ENCODE assay signal across 14 mouse cellular contexts in the genomic region with DNA sequence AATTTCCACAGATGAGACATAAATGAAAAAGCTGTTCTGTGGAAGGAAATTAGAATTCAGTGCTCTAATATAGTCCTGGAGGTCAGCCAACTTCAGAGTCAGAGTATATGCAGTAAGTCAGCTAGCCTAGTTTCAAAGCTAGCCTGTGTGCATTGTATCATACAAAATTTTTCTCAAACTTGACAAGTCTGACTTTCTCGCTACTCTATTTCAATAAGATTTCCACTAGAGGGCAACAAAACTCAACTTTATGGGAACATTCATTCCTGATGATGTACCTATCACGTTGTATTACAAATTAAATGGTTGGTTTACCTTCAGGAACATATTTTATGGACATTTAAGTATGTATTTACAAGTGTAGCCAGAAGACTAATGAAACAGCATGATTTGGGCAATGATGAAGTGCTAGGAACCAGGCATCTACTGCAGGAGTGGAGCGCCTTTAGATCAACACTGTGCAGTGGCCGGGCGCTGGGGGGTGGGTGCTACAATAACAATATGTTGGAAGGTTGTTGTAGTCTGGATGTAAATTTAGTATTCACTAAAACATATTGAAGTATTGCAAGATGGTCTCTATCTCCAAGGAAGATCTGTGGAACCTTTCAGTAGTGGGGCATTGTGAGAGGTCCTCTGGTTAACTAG. TPM values are rescaled to one million over a fixed set of nuclear protein-coding genes. Genes with fewer than 3 reads are reported as not detected.
DNase-seq lines count a peak whose midpoint lies in the region; ATAC-seq and TF ChIP-seq lines count a peak whose summit lies in the region.
"Had no signal": no experiment of that assay in that cellular context is flagged by ENCODE, and none has a peak within 500 bp of the region (broad histone marks: within the 10 kb centered on the region; RNA-seq: fewer than 3 reads in every experiment).

No protein-coding gene starts in this region.

- no peaks in the 10 kb centered on the region for H3K4me1 ChIP-seq in midbrain, embryonic 11.5 days (ENCODE audit: control insufficient read depth, insufficient read depth, low read length)
- no peaks in the 10 kb centered on the region for H3K4me1 ChIP-seq in midbrain, embryonic 10.5 days
- no peaks in the 10 kb centered on the region for H3K4me1 ChIP-seq in forebrain, embryonic 15.5 days
- H3K4me1 ChIP-seq in heart, embryonic 10.5 days, result no peaks in the 10 kb centered on the region
- H3K4me1 ChIP-seq: embryonic facial prominence, embryonic 15.5 days; stomach, embryonic 15.5 days had no signal

- ATAC-seq in midbrain, embryonic 11.5 days (ENCODE audit: low FRiP score), result 0 out of 2 replicates have a peak, but pooled peaks have one; percentile 16
- ATAC-seq in forebrain, embryonic 15.5 days (replicated peaks), result peak; percentile 55; the same call in 1 of the 2 replicates
- no peak for ATAC-seq in granulocyte monocyte progenitor cell, adult 5-6 weeks (replicated peaks; ENCODE audit: poor library complexity, severe bottlenecking)
- ATAC-seq: CD4-positive, CD25-positive, alpha-beta regulatory T cell, adult 4 months had no signal

- H3K36me3 ChIP-seq in midbrain, embryonic 11.5 days (ENCODE audit: control insufficient read depth, insufficient read depth, low read length), result no peaks in the 10 kb centered on the region
- H3K36me3 ChIP-seq in midbrain, embryonic 10.5 days, result no peaks in the 10 kb centered on the region
- H3K36me3 ChIP-seq in forebrain, embryonic 15.5 days, result no peaks in the 10 kb centered on the region
- no peaks in the 10 kb centered on the region for H3K36me3 ChIP-seq in heart, embryonic 10.5 days
- H3K36me3 ChIP-seq: embryonic facial prominence, embryonic 15.5 days; stomach, embryonic 15.5 days had no signal

- no peak overlapping the region for H3K4me2 ChIP-seq in midbrain, embryonic 11.5 days
- no peak overlapping the region for H3K4me2 ChIP-seq in forebrain, embryonic 15.5 days (replicated peaks)
- H3K4me2 ChIP-seq: embryonic facial prominence, embryonic 15.5 days; stomach, embryonic 15.5 days had no signal

- peak; percentile 26; the same call in 1 of the 2 replicates for TF ChIP-seq CTCF in gastrocnemius, adult 2 months (IDR thresholded peaks at IDR 0.05)

- WGBS in midbrain, embryonic 11.5 days, result 66% methylated on average over 5 of the region's 5 CpGs
- WGBS in midbrain, embryonic 10.5 days, result 67% methylated on average over 5 of the region's 5 CpGs
- WGBS in forebrain, embryonic 15.5 days, result 61% methylated on average over 5 of the region's 5 CpGs
- 70% methylated on average over 5 of the region's 5 CpGs for WGBS in heart, embryonic 10.5 days

- H3K27me3 ChIP-seq in midbrain, embryonic 11.5 days (ENCODE audit: control insufficient read depth, insufficient read depth, low read length), result no peaks in the 10 kb centered on the region
- no peaks in the 10 kb centered on the region for H3K27me3 ChIP-seq in midbrain, embryonic 10.5 days (ENCODE audit: low read depth, poor library complexity, severe bottlenecking)
- H3K27me3 ChIP-seq in forebrain, embryonic 15.5 days, result no peaks in the 10 kb centered on the region
- no peaks in the 10 kb centered on the region for H3K27me3 ChIP-seq in heart, embryonic 10.5 days (ENCODE audit: insufficient read depth, poor library complexity, severe bottlenecking)
- H3K27me3 ChIP-seq: embryonic facial prominence, embryonic 15.5 days; stomach, embryonic 15.5 days had no signal

- H3K9me3 ChIP-seq in midbrain, embryonic 11.5 days (ENCODE audit: control insufficient read depth, low read length), result no peaks in the 10 kb centered on the region
- no peaks in the 10 kb centered on the region for H3K9me3 ChIP-seq in midbrain, embryonic 10.5 days (replicated peaks)
- H3K9me3 ChIP-seq in forebrain, embryonic 15.5 days, result no peaks in the 10 kb centered on the region
- no peaks in the 10 kb centered on the region for H3K9me3 ChIP-seq in heart, embryonic 10.5 days
- H3K9me3 ChIP-seq: embryonic facial prominence, embryonic 15.5 days; stomach, embryonic 15.5 days had no signal

- H3K27ac ChIP-seq in gastrocnemius, adult 2 months, result no peak overlapping the region
- H3K27ac ChIP-seq in midbrain, embryonic 11.5 days (ENCODE audit: low read depth, low read length), result no peak overlapping the region
- no peak overlapping the region for H3K27ac ChIP-seq in midbrain, embryonic 10.5 days (replicated peaks)
- H3K27ac ChIP-seq in forebrain, embryonic 15.5 days (replicated peaks), result no peak overlapping the region
- no peak overlapping the region for H3K27ac ChIP-seq in heart, embryonic 10.5 days
- H3K27ac ChIP-seq: embryonic facial prominence, embryonic 15.5 days; stomach, embryonic 15.5 days had no signal

- H3K4me3 ChIP-seq in gastrocnemius, adult 2 months, result no peak overlapping the region
- H3K4me3 ChIP-seq in midbrain, embryonic 11.5 days (ENCODE audit: low read depth, low read length), result no peak overlapping the region
- no peak overlapping the region for H3K4me3 ChIP-seq in midbrain, embryonic 10.5 days
- H3K4me3 ChIP-seq in forebrain, embryonic 15.5 days, result no peak overlapping the region
- H3K4me3 ChIP-seq in heart, embryonic 10.5 days, result no peak overlapping the region
- H3K4me3 ChIP-seq: embryonic facial prominence, embryonic 15.5 days; stomach, embryonic 15.5 days had no signal

- no peak for DNase-seq in gastrocnemius, adult 2 months
- no peak for DNase-seq in gastrocnemius, postnatal 10 days
- DNase-seq in midbrain, embryonic 11.5 days (ENCODE audit: low spot score, missing footprints), result peak; percentile 93
- DNase-seq in midbrain, embryonic 10.5 days (ENCODE audit: low spot score), result no peak
- peak; percentile 21 for DNase-seq in retina, postnatal 7 days (ENCODE audit: low read depth, low spot score)
- no peak for DNase-seq in heart, embryonic 10.5 days (ENCODE audit: low spot score)
- DNase-seq: lung, postnatal 10 days had no signal

- intact Hi-C loops in gastrocnemius, adult 2 months (cut with DNase I), result no loop called here

- H3K9ac ChIP-seq in midbrain, embryonic 11.5 days (ENCODE audit: low read length), result no peak overlapping the region
- H3K9ac ChIP-seq in forebrain, embryonic 15.5 days (replicated peaks), result no peak overlapping the region
- H3K9ac ChIP-seq: embryonic facial prominence, embryonic 15.5 days; stomach, embryonic 15.5 days had no signal

RNA-seq across cellular contexts. Expression of a gene that starts 21.6 kb away (rescaled TPM):
- total RNA-seq in gastrocnemius, adult 2 months (2021), result not detected
- total RNA-seq in gastrocnemius, postnatal 10 days (2021), result not detected
- not detected in 2 replicates for polyA plus RNA-seq in midbrain, embryonic 11.5 days (2014; fragmentation: Nextera tagmentation; extraction: Ambion mirVana)
- polyA plus RNA-seq in midbrain, embryonic 10.5 days (2016; fragmentation: Nextera tagmentation; extraction: Ambion mirVana), result not detected in 2 replicates
- not detected in 2 replicates for polyA plus RNA-seq in forebrain, embryonic 15.5 days (2015; fragmentation: Nextera tagmentation; extraction: Ambion mirVana)
- polyA plus RNA-seq in heart, embryonic 10.5 days (2016; fragmentation: Nextera tagmentation; extraction: Ambion mirVana), result 0.26 TPM in 1 of 2 replicates, not detected in the other
- not detected in 2 replicates for total RNA-seq in granulocyte monocyte progenitor cell, adult 5-6 weeks (2014; fragmentation: Nextera tagmentation)
- not detected in 2 replicates for total RNA-seq in granulocyte monocyte progenitor cell, adult 5-6 weeks (2017)
- total RNA-seq: heart, postnatal 10 days; layer of hippocampus, postnatal 25 days had no signal
- polyA plus RNA-seq: CD4-positive, CD25-positive, alpha-beta regulatory T cell, adult 4 months; embryonic facial prominence, embryonic 15.5 days had no signal

RNA-seq across cellular contexts. Expression of a gene that starts 56.9 kb away (rescaled TPM):
- under 1 TPM; 0.31 to 0.59 TPM for total RNA-seq in gastrocnemius, adult 2 months (2021)
- total RNA-seq in gastrocnemius, postnatal 10 days (2021), result 1 to 10 TPM in 1 of 2 experiments, under 1 TPM in 1; 0.54 to 1.2 TPM
- 0.41 TPM in 2 replicates for polyA plus RNA-seq in midbrain, embryonic 11.5 days (2014; fragmentation: Nextera tagmentation; extraction: Ambion mirVana)
- polyA plus RNA-seq in midbrain, embryonic 10.5 days (2016; fragmentation: Nextera tagmentation; extraction: Ambion mirVana), result 0.41 and 0.52 TPM in 2 replicates
- polyA plus RNA-seq in forebrain, embryonic 15.5 days (2015; fragmentation: Nextera tagmentation; extraction: Ambion mirVana), result 0.13 and 0.19 TPM in 2 replicates
- 15.4 and 40.3 TPM in 2 replicates for polyA plus RNA-seq in heart, embryonic 10.5 days (2016; fragmentation: Nextera tagmentation; extraction: Ambion mirVana)
- not detected in 2 replicates for total RNA-seq in granulocyte monocyte progenitor cell, adult 5-6 weeks (2014; fragmentation: Nextera tagmentation)
- not detected in 2 replicates for total RNA-seq in granulocyte monocyte progenitor cell, adult 5-6 weeks (2017)
- polyA plus RNA-seq: CD4-positive, CD25-positive, alpha-beta regulatory T cell, adult 4 months had no signal

Comparison
In these comparisons a context has a peak if more than half of its experiments do, and no peak if none do; other contexts are left out.
1. DNase-seq: peak in midbrain, embryonic 11.5 days (single experiment) and retina, postnatal 7 days (single experiment); none in gastrocnemius, adult 2 months (single experiment), gastrocnemius, postnatal 10 days (single experiment), midbrain, embryonic 10.5 days (single experiment) and heart, embryonic 10.5 days (single experiment).
2. RNA of a gene that starts 56.9 kb away (polyA plus RNA-seq): 15.4 to 40.3 TPM in heart, embryonic 10.5 days; 0.41 TPM in midbrain, embryonic 11.5 days, 0.41 to 0.52 TPM in midbrain, embryonic 10.5 days and 0.13 to 0.19 TPM in forebrain, embryonic 15.5 days; every median in the first group is over 10 times any median in the second.